Mouse (Mus musculus) CH12.LX (cell line): ENCODE results near the gene Macrod1.

Source experiments
- CTCF ChIP-seq, 2 experiments: IDR thresholded peaks in 1 of 2; conservative IDR thresholded peaks in 1 of 2; 2 replicates each; pipeline ENCODE4 v1.5.1; 2011 to 2012; ENCODE audit warnings: low read depth in 2 of 2, low read length in 2 of 2, improper control_type of control experiment in 1 of 2, inconsistent platforms in 1 of 2, mild to moderate bottlenecking in 1 of 2, moderate library complexity in 1 of 2
- E2F4 ChIP-seq: IDR thresholded peaks from 2 replicates; pipeline ENCODE4 v1.6.1; 2011; ENCODE audit warnings: low read depth, low read length, improper control_type of control experiment; ENCODE audit not compliant: insufficient replicate concordance
- EP300 ChIP-seq: IDR thresholded peaks from 2 replicates; pipeline ENCODE4 v1.6.1; 2011; ENCODE audit warnings: low read length, improper control_type of control experiment
- MAZ ChIP-seq: IDR thresholded peaks from 2 replicates; pipeline ENCODE4 v1.6.1; 2012; ENCODE audit warnings: low read depth, mild to moderate bottlenecking, inconsistent platforms, low read length, improper control_type of control experiment, moderate library complexity
- MXI1 ChIP-seq: IDR thresholded peaks from 2 replicates; pipeline ENCODE4 v1.6.1; 2011; ENCODE audit warnings: mild to moderate bottlenecking, low read depth, low read length, improper control_type of control experiment
- RCOR1 ChIP-seq: conservative IDR thresholded peaks from 2 replicates; pipeline ENCODE4 v1.6.1; 2012; ENCODE audit warnings: low read depth, mild to moderate bottlenecking, inconsistent platforms, low read length, improper control_type of control experiment

DNA sequence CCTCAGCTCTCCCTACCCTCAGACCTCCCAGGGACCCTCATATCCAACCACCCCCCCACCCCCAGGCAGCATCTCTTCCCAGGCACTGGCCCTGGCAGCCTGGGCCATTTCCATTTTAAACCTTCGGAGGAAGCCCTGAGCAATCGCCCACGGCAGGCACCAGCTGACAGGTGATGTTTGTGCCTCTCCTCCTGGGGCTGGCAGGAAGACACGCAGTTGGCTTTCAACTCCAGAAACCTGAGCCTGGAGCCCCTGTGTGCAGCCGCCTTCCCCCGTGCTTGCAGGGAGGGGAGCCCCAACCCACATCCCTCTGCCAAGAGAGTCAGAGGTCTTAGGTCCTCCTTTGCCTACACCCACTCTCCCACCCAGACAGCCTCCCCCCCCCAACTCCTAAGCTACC lies 107.6 kb downstream of the Macrod1 start:
- TF ChIP-seq CTCF (conservative IDR thresholded peaks at IDR 0.05 in 1 of 2, IDR thresholded peaks at IDR 0.05 in 1 of 2; ENCODE audit: low read depth in 2 of 2, low read length in 2 of 2) (no peak), RCOR1 (no peak), EP300 (no peak), MAZ (no peak), MXI1 (no peak), E2F4 (no peak)
